Mouse (Mus musculus): ENCODE data around the gene Mchr1. TPM values are rescaled to one million over a fixed set of nuclear protein-coding genes. Genes with fewer than 3 reads are reported as not detected.

The Mchr1 gene
- total and polyA plus RNA-seq, 3 experiments: not detected

- Histone ChIP-seq H3K79me2 (replicated peaks; ENCODE audit: control insufficient read depth, extremely low read depth, insufficient read depth, poor library complexity, severe bottlenecking) (no peaks in the 10 kb centered on the region), H3K4me2 (ENCODE audit: insufficient read depth, low read depth, poor library complexity, severe bottlenecking) (no peak overlapping the region), H3K36me3 (replicated peaks in 1 of 2; ENCODE audit: control insufficient read depth in 1 of 2, insufficient read depth in 1 of 2, low read length in 1 of 2) (no peaks in the 10 kb centered on the region), H3K4me1 (ENCODE audit: control insufficient read depth in 1 of 2, insufficient read depth in 2 of 2) (no peaks in the 10 kb centered on the region), H3K4me3 (replicated peaks in 1 of 3; ENCODE audit: low read depth in 2 of 3, low read length in 2 of 3, poor library complexity in 1 of 3) (no peak overlapping the region), H3K27ac (ENCODE audit: insufficient read depth, low read depth) (no peak overlapping the region), H3K27me3 (replicated peaks) (peaks cover 4% of the 10 kb centered on the region), H3K9ac (ENCODE audit: insufficient read depth, low read depth) (no peak overlapping the region), H3K9me3 (replicated peaks; ENCODE audit: low read length) (no peaks in the 10 kb centered on the region)
- DNase-seq (ENCODE audit: extremely low read depth): no peak
- TF ChIP-seq CHD2 (IDR thresholded peaks at IDR 0.05; ENCODE audit: low read length): no peak
- no peak for TF ChIP-seq NRF1 (IDR thresholded peaks at IDR 0.05; ENCODE audit: low read depth, low read length)
- no peak for TF ChIP-seq MEF2A (IDR thresholded peaks at IDR 0.05; ENCODE audit: borderline replicate concordance, low read depth, low read length)
- no peak for TF ChIP-seq ETS1 (conservative IDR thresholded peaks at IDR 0.05; ENCODE audit: low read depth, low read length)
- no peak for TF ChIP-seq HCFC1 (IDR thresholded peaks at IDR 0.05; ENCODE audit: low read depth, low read length)
- no peak for TF ChIP-seq MAX (IDR thresholded peaks at IDR 0.05; ENCODE audit: low read length)
- TF ChIP-seq ZC3H11A (IDR thresholded peaks at IDR 0.05; ENCODE audit: low read depth, low read length): no peak
- TF ChIP-seq SIN3A (IDR thresholded peaks at IDR 0.05; ENCODE audit: low read length): no peak
- no peak for TF ChIP-seq RCOR1 (conservative IDR thresholded peaks at IDR 0.05; ENCODE audit: low read depth, low read length)
- no peak for TF ChIP-seq POLR2A (IDR thresholded peaks at IDR 0.05; ENCODE audit: low read depth, low read length)
- no peak for TF ChIP-seq E2F4 (IDR thresholded peaks at IDR 0.05; ENCODE audit: insufficient replicate concordance, low read depth, low read length)
- TF ChIP-seq MAFK (IDR thresholded peaks at IDR 0.05; ENCODE audit: insufficient replicate concordance, low read length): no peak
- TF ChIP-seq MYC (IDR thresholded peaks at IDR 0.05; ENCODE audit: low read depth, low read length): no peak
- in situ Hi-C loops (cut with MboI; ENCODE audit: low pct_ligation_motif_present, low pct_unique_long_range_greater_than_20kb, low sequenced_read_pairs): no loop called here
- dilution Hi-C loops (cut with MboI; ENCODE audit: extremely low pct_ligation_motif_present, extremely low pct_unique_long_range_greater_than_20kb, low sequenced_read_pairs): no loop called here
These were observed 10.3 kb upstream of the Mchr1 start for GRCm38 (mm10) chr15:81225016-81225415.

- Histone ChIP-seq H3K27me3 (replicated peaks) (peaks cover 4% of the 10 kb centered on the region), H3K36me3 (replicated peaks in 1 of 2; ENCODE audit: control insufficient read depth in 1 of 2, insufficient read depth in 1 of 2, low read length in 1 of 2) (no peaks in the 10 kb centered on the region), H3K27ac (ENCODE audit: insufficient read depth, low read depth) (no peak overlapping the region), H3K4me1 (ENCODE audit: control insufficient read depth in 1 of 2, insufficient read depth in 2 of 2) (no peaks in the 10 kb centered on the region), H3K79me2 (replicated peaks; ENCODE audit: control insufficient read depth, extremely low read depth, insufficient read depth, poor library complexity, severe bottlenecking) (no peaks in the 10 kb centered on the region), H3K4me3 (replicated peaks in 1 of 3; ENCODE audit: low read depth in 2 of 3, low read length in 2 of 3, poor library complexity in 1 of 3) (no peak overlapping the region), H3K9ac (ENCODE audit: insufficient read depth, low read depth) (no peak overlapping the region), H3K4me2 (ENCODE audit: insufficient read depth, low read depth, poor library complexity, severe bottlenecking) (no peak overlapping the region), H3K9me3 (replicated peaks; ENCODE audit: low read length) (no peaks in the 10 kb centered on the region)
- TF ChIP-seq RAD21 (IDR thresholded peaks at IDR 0.05; ENCODE audit: low read depth, low read length) (no peak), MAFK (IDR thresholded peaks at IDR 0.05; ENCODE audit: insufficient replicate concordance, low read length) (no peak), RCOR1 (conservative IDR thresholded peaks at IDR 0.05; ENCODE audit: low read depth, low read length) (no peak), MAZ (IDR thresholded peaks at IDR 0.05; ENCODE audit: low read depth, low read length) (no peak), HCFC1 (IDR thresholded peaks at IDR 0.05; ENCODE audit: low read depth, low read length) (no peak), SIN3A (IDR thresholded peaks at IDR 0.05; ENCODE audit: low read length) (no peak), SMC3 (IDR thresholded peaks at IDR 0.05; ENCODE audit: low read depth, low read length) (no peak), ETS1 (conservative IDR thresholded peaks at IDR 0.05; ENCODE audit: low read depth, low read length) (no peak), USF1 (IDR thresholded peaks at IDR 0.05; ENCODE audit: low read depth, low read length) (no peak)
- no peak for DNase-seq (ENCODE audit: extremely low read depth)
- dilution Hi-C loops (cut with MboI; ENCODE audit: extremely low pct_ligation_motif_present, extremely low pct_unique_long_range_greater_than_20kb, low sequenced_read_pairs) (no loop called here), in situ Hi-C loops (cut with MboI; ENCODE audit: low pct_ligation_motif_present, low pct_unique_long_range_greater_than_20kb, low sequenced_read_pairs) (no loop called here)
These were observed 9.6 kb upstream of the Mchr1 start for GRCm38 (mm10) chr15:81225732-81226131.

Measured in CH12.LX (cell line).